Mouse (Mus musculus) liver (tissue): ENCODE measurements around the gene Galnt7.
A peak's percentile ranks its signal among the peaks of the same experiment; 100 is the strongest.

Source experiments
- DNase-seq: peaks from one replicate; pipeline ENCODE4 v3.0.0-alpha.2; 2020; ENCODE audit warnings: mixed read lengths

The Galnt7 gene

DNA sequence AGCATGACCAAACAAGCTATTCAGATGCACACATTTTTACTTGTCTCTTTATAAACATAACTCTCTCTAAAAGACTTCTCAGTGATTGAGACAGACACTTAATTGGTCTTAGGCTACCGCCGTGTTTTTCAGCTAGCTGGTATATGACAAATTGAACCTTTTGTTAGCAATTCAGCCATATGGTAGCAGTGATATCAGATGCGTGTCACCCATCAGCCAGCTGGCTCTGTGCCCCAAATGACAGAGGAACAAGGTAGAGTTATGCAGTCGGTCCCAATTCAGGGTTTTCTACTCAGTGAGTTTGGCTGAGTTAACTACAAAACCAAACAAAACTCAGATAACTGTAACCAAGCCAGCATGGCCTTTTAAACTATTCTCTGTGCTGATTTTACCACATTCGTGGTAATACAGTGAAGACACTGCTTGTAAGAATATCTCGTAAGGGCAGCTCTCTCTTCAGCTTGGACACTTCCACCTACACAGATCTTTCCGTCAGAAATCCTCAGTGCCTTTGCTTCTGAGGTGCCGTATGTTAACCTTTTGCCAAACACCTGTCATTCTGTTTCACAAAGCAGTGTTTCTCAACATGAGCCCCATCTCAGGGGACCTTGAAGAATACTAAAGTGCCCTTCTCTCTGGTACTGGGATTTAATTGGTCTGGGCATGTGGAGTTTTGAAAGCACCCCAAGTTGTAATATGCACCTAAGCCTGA is 68.3 kb downstream of the Galnt7 start:
- DNase-seq, result no peak

DNA sequence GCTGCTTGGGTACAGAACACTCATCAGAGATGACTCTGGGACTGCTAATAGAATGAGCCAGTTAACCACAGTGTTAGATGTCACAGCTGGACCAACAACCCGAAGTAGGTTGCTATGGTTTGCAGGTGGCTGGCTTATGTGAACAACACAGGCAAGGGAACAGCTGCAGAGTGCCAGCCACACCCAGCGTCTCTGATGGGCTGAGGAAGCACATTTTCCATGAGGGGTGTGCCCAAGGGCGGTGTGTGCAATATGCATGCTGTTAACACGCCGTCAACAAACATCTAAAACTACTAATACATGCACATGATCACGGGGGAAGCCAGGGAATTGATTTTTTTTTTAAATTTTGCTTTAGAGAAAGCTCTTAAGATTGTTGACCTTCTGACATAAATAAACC is 73.0 kb downstream of the Galnt7 start:
- peak; percentile 68 for DNase-seq

DNA sequence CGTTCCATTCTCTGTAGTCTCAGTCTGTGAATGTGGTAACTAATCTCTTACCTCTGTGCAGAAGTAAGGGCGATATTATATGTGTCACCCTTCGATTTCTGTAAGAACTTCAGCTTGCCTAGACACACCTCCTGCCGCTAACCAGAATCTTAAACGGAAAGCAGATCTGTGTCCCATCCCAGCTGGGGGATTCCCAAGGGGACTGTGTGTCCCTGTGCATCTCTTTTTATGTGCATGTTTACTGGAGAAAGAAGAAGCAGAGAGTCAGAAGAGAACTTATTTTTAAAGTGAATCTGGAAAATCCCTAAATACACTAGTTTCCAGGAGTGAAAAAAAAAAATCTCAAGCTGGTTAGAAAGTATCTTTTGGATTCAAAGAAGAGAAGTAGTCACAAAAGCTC is 75.5 kb downstream of the Galnt7 start:
- DNase-seq, result no peak

DNA sequence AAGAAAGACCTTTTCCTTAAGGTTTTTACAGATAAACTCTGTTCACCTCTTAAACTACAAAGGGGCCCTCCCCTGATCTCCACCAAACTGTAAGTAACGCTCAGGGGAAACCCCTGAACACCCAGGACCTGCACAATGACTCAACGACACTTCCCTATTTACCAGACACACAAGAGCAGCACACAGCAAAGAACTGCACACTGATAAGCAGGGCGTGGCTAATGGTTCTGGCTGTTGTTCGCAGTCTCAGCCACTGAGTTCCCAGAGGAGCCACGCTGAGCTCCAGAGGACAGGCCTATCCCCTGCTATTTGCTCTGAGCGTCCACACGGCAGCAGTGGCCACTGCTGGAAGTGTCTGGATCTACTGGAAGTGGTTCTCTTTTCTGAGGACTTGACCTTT is 76.6 kb downstream of the Galnt7 start:
- peak; percentile 78 for DNase-seq

DNA sequence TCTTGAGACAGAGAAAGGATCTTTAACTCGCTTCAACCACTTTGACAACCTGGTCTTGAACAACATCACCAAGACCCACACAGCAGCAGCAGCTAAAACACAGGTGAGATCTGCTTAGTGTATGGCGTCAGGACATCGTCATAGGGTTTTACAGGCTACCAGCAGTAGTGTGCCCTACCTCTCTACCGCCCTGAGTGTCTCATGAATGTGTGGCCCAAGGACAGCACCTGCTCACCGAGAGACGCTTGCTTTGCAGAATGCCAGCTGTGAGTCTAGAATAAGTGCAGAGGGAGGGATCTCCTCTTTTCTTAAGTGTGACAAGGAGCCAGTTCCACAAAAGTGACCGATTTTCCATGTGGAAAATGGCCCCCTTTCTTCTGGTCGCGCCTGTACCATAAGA is 77.5 kb downstream of the Galnt7 start:
- no peak for DNase-seq

DNA sequence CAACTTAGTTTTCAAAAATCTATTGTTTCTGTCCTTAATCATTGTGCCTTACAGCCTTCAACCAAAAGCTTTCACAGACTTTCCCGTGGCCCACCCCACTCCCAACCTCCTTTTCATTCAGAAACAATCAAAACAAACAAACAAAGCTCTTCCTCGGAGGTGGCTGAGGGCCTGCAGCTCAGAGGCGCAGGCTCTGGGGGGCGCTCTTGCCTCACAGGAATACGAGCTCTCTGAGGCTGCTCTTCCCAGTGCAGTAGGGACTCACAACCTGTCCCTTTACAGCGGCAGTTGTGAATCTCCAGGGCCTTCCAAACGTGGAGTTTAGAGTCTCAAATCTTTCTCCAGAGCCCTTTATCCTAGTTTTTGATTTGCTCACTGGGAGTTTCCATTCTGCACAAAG is 78.4 kb downstream of the Galnt7 start:
- peak; percentile 76 for DNase-seq

DNA sequence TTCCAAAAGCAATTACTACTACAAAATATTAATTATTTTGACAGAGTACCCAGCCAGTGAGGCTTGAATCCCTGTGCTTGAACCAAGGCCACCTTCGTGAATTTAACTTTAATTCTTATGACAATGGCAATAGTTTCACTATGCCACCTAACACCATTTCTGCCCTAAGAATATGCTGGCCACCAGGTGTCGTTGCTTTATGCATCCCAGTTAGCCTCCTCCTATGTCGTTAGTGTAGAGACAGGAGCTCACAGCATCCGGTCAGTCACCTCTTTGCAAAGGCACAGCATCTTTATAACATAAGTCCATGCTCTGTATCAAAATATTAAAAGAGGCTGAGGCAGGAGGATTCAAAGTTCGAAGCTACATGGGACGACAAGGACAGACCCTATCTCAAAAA is 79.0 kb downstream of the Galnt7 start:
- DNase-seq, result no peak

DNA sequence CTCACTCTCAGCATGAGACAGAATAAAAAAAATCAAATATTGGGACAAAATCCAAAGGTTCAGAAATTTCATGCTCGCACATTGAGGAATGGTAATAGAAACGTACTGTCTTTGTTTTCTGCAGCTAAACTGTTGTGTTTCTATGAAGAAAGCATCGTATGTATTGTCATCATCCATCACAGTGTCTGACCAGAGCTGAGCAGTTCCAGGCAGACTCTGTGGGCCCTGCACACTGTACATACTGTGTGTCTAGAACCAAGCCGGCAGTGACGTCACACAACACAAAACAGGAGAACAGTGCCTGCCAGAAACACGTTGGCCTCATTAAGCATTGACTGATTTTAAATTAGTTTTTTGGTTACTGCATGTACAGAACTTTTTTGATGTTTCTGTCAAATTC is 82.9 kb downstream of the Galnt7 start:
- DNase-seq, result no peak

DNA sequence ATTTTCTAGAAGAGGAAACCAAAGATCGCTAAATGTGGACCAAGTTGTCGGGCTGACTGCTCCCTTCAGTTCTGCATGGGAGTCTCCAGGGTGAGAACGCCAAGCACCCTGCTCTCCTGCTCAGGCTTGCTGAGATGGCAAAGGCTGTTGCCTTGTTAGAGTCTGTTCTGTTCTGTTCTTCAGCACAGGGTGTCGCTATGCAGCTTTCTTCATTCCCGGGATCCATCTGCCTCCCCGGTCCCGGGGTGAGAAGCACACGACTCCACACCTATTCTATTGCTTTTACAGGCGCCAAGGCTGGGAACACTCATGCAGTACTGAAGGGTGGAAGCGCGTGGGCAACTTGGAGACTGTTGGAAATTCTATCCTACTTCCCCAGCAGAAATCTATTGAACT is 83.4 kb downstream of the Galnt7 start:
- no peak for DNase-seq

DNA sequence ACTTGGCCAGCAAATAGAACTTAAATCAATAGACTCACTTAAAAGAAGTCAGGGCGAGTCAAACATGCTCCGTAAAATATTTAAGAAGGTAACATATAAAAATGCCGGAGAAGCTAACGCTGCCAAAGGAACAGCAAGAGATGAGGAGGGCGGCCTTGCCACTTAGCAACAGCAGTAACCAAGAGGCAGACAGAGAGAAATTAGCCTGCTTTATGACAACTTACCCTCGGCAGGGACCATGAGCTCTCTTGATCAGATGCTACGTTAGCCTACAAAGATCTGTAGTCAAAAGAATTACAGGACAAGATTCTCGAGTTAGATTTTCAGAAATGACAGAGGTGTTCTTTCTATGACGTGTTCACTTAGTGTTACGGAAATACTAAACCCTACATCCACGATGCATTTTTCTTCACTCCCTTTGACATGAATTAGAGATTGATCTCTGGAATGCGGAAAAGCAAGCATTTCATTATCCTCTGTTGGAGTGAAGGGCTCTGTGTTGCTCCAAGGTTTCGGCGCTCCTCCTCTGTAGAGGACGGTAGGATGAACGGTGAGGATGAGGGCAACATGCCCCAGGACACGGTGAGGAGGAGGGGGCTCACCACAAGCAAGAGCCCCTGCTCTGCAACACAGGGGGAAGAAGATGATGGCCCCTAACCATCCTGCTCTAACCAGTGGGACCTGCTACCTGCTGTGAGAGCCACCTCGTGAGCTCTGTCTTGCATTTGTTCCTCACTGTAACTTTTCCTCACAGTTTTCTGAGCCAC is 84.0 kb downstream of the Galnt7 start:
- no peak for DNase-seq

DNA sequence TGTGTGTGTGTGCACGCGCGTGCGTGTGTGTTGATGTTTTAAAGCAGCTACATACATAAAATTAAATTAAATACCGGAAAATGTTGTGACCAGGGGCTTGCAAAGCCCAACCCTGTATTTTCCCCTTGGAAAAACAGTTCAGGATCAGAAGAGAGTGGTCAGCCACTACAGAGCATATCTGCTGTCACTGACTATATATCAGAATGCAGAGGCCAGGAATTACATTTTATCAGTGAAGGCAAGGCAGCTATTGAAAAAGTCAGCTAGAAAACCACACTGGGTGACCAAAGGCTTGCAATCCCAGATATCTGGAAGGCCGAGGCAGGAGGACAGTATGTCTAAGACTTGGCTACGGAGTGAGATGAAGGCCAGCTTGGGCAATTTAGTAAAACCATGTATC is 84.8 kb downstream of the Galnt7 start:
- no peak for DNase-seq

DNA sequence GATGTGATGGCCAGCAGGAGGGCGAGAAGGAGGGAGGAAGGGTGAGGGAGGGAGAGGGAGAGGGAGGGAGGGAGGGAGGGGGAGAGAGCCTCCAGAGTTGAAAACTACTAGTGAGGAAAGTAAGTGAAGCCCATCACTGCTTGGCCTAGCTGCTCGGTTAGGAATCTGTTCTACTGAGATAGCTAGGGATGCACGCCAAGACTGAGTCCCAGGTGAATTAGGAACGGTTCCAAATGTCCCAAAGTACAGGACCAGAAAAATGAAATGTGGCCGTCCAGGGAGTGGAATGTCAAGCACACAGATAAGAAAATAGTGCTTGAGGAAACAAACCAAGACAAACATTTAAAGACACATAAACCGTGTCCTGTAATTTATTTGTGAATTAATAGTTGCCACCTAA is 87.8 kb downstream of the Galnt7 start:
- DNase-seq, result no peak

DNA sequence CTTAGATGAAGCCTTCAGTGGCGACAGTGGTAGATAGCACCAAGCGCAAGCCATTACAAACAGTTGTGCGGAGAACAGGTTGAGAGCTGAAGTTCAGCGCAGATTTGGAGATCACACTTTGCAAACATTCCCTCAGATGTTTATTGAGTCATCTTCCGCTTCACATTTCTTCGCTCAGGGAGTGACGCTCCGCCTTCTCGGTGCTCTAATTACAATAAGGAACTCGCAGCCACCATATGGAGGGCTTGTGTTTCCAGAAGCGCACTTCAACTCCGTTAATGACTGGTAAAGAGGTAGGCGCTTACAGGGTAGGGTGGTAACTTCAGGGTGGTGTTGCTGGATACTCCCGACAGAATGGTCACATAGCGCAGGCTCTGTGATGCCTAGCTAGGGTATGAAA is 89.1 kb downstream of the Galnt7 start:
- no peak for DNase-seq

DNA sequence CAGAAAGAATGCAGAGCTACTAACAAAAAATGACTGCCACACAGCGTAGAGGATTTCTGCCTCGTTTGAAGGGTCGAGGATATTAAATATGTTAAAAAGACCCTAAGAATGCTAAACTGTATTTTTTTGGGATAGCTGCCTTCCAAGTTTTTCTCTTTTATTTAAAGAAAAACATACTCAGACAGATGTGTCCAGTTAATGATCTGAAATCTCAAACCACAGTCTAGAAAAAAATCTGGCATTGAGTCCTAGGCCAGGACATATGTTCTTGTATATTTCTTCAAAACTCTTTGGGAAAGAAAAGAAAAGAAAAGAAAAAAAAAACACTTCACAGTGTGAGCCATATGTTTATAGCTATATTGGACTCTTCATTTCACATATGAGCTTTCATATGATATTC is 90.1 kb downstream of the Galnt7 start:
- DNase-seq, result no peak

DNA sequence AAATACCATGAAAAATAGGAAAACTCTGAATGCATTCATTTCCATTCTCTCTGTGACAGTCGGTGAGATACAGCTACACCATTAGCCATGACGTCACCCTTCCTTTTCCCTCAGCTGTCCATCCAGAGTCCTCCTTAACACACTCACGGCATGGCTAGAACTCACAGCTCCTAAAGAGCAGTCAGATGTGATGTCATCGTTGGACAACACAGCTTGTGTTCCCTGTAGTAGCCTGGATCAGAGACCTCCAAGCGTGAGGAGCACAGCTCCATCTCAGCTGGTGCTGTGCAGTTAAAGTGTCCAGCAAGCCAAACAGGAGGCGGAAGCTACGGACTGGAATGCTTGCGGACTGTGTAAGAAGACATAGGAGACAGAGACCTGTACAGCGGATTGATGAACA is 91.9 kb downstream of the Galnt7 start:
- DNase-seq, result no peak

DNA sequence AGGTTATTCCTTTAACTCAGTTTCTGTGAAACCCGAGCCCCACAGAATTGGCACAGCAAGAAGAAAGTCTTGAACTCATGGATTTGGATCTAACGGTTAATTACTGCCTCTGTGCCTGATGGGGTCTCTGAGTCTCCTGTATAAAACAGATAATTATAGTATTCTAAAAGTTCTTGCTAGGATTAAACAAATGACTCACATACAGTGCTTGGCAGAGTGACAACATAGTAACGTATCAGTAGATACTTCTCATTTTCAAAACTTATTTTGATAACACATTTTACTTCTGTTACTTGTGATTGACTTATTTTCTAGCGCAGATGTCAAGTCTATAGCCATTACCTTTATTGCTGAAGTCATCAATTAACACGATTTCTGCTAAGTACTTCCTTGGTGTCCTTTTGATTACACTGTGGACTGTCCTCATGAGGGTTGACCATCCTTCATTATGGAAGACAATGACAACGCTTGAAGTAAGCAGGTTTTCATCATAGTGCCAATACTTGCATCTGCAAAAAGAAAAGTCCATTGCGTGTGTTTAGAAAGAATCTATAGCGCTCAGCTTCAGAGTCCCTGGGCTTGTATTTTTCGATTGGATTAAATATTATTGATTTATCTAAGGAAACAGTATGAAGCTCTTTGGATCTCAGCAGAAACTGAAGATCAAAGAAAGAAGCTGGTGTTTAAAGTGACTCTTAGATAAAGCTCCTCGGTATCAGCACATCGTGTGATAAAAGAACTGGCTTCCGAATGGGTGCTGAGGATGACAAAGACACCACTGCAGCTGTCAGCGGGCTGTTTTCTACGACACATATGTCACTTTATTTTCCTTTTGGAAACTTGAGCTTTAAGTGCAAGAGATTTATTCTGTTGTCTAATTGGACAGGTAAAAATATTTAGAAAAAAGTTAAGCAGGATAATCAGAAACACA is 100.5 kb downstream of the Galnt7 start:
- DNase-seq, result no peak

DNA sequence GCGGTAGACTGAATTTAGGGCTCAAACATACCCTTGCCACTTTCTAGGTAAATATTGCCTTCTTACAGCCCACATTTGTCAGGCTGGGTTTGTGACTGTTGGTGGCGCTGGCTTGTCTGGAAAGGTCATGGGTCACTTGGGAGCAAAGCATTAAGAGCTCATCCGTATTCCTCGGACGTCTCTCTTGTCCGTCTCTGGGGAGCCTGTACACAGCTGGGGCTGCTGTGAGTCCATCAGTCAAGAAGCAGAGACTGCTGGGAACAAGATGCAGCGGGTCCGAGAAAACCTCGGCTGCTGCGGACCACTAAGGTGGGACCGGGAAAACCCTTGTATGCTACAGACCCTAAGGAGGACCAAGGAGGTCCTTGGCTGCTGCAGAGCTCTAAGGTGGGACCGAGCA is 105.3 kb downstream of the Galnt7 start:
- no peak for DNase-seq

DNA sequence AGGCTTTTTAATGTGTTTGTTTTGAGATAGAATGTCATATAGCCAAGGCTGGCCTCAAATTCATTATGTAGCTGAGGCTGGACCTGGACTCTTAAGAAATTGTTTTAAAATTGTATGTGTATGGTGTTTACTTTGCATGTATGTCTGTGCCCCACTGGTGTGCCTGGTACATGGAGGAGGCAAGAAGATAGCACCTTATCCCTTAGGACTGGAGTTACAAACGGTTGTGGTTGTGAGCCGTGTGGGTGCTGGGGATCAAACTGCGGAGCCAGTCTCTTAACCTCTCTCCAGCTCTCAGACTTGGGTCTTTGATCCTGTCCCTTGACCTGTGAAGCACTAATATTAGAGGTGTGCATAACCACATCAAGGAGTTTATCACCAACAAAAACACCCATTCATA is 106.0 kb downstream of the Galnt7 start:
- no peak for DNase-seq

DNA sequence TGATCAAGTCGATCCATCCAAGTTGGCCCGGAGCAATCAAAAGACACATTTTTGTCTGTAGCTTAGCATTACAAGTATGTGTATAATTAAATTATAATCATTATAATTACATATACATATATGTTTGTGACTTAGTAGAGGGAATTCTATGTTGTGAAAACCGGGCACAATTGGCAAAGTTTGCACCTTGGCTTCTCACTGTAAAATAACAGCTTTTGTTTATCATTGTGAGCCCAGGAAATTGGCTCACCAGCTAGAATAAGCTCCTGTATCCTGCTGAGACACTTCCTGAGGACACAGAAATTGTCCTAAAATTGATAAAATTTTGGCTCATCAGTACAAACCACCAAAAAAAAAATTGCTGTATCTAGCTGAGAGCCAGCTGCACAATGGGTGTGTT is 106.4 kb downstream of the Galnt7 start:
- DNase-seq, result no peak

DNA sequence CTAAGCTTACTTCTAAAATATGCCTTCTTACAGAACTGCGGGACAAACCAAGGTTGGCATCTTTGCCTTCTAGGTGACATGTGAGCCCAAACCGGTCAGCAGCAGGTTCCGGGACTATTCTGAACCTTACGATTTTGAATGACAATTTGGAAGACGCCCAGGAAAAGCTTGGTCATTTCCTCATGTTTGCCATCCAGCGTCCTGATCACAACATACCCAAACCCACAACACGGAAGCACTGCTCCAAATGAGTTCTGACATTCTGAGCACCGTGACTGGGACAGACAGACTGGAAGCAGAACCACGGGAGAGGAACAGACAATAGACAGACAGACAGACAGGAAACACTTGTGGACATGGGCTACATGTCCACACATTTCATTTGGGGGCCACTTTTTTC is 111.4 kb downstream of the Galnt7 start:
- DNase-seq, result no peak

DNA sequence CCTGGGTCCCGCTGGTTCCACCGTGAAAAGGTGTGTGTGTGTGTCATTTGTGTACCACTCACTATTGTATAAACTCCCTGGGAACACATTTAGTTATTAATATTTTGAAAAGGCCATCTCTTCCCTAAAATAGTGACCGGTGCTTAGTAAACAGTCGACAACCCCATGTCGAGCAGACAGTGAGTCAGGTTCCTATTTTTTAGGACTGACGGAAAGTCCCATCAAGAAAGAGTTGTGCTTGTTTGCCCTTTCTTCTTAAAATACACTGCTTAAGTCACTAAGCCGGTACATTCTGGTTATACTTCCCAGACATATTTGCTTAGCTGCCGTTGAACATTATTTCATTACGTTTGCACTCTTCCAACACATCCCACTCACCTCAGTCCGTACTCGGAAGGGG is 111.9 kb downstream of the Galnt7 start:
- no peak for DNase-seq

DNA sequence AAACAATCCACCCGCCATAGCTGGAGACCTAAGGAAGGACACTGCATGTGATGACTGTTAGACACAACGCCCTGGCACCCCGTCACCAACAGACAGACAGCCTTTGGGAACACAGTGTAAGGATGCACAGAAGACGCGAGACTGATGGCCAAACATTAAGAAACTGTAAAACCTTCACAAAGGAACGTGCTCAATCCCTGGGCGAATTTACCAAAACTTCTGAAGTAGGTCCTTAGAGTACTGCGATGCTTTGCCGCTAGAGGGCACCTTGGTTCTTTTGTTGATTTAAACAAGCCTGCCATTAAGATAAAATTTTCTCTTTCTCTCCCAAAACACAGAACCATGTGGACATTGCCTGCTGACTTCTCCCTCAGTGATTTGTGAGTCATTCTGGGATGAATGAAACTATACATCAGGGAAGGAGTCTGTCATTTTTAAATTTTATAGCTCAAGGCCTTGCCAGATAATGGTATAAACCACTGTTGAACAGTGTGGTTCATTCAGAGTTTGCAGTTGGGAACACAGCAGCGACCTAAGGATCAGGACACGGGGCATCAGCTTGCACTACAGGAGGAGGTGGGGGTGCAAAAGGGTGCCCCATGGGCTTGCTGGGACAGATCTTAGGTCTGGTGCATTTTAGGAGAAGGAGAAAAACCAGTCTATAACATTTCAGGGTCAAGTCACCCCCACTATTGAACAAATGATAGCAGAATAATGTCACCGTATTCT is 112.6 kb downstream of the Galnt7 start:
- peak; percentile 69 for DNase-seq

DNA sequence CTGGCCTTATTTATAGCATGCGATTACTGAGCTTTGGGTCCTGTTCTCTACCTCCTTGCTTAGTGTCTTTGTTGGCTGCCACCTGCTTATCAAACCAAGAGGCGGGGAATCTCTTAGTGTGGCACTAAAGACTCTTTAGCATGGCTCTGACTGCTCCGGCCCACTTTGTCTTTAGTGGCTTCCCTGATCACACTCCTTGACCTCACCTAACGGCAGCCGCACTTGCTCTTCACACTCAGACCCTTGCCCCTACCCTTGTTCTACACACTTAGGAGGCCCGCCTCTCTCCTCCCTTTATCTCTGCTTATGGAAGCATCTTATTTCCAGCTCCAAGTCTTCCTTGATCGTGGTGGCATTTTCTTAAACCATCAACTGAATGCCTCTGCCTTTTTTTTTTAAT is 114.2 kb downstream of the Galnt7 start:
- no peak for DNase-seq
